ENCODE assay signal across 13 mouse cellular contexts in genomic region chr1:39468982-39469381, GRCm38 (mm10).
"Had no signal": no experiment of that assay in that cellular context is flagged by ENCODE, and none has a peak within 500 bp of the region (broad histone marks: within the 10 kb centered on the region; RNA-seq: fewer than 3 reads in every experiment).

No protein-coding gene starts in this region.

- ATAC-seq: midbrain, embryonic 15.5 days had no signal

- H3K36me3 ChIP-seq: kidney, embryonic 15.5 days; limb, embryonic 12.5 days; midbrain, embryonic 15.5 days; neural tube, embryonic 13.5 days had no signal

- DNase-seq: kidney, adult 18-20 months; kidney, postnatal 36 days; layer of hippocampus, adult 9-11 months; layer of hippocampus, postnatal 36 days; lung, adult 18-20 months; right cerebral cortex, adult 18-20 months; right cerebral cortex, postnatal 25 days; thymus, postnatal 36 days had no signal

- H3K9me3 ChIP-seq: midbrain, embryonic 15.5 days; neural tube, embryonic 13.5 days had no signal

- H3K4me2 ChIP-seq: kidney, embryonic 15.5 days; limb, embryonic 12.5 days; midbrain, embryonic 11.5 days; midbrain, embryonic 15.5 days; neural tube, embryonic 13.5 days had no signal

- H3K4me1 ChIP-seq: midbrain, embryonic 15.5 days had no signal

- H3K4me3 ChIP-seq: kidney, embryonic 15.5 days; limb, embryonic 12.5 days; midbrain, embryonic 15.5 days; neural tube, embryonic 13.5 days had no signal

- H3K9ac ChIP-seq: kidney, embryonic 15.5 days; limb, embryonic 12.5 days; midbrain, embryonic 15.5 days; neural tube, embryonic 13.5 days had no signal

- H3K27ac ChIP-seq: kidney, embryonic 15.5 days; limb, embryonic 12.5 days; midbrain, embryonic 15.5 days; neural tube, embryonic 13.5 days had no signal

- H3K27me3 ChIP-seq: kidney, embryonic 15.5 days; limb, embryonic 12.5 days; midbrain, embryonic 15.5 days; neural tube, embryonic 13.5 days had no signal
